Mouse (Mus musculus) stomach, postnatal 0 days (tissue): Measurements from ENCODE around the gene Nt5dc1.

ENCODE experiments used
- CTCF ChIP-seq: IDR thresholded peaks from 2 replicates; pipeline ENCODE4 v1.5.1; 2016; ENCODE audit warnings: antibody characterized with exemption, low read depth, mild to moderate bottlenecking, moderate library complexity
- EP300 ChIP-seq: optimal IDR thresholded peaks from 2 replicates; pipeline ENCODE3; 2016; ENCODE audit warnings: antibody characterized with exemption

- TF ChIP-seq CTCF (no peak), EP300 (no peak)
These were observed 135.7 kb downstream of the Nt5dc1 start for GRCm38 (mm10) chr10:34282420-34283238.
